Mouse (Mus musculus) kidney, embryonic 14.5 days (tissue): ENCODE results near the gene Zfp961. TPM values are rescaled to one million over a fixed set of nuclear protein-coding genes. Genes with fewer than 3 reads are reported as not detected.
"Not testable (repeated sequence)": the region's sequence is repeated elsewhere in the genome, so short reads cannot be mapped to it uniquely, and the experiment has no call there.

Experiments
- ATAC-seq: fragments of 200-750 bp; cut with Nextera tagmentation; 2 replicates; pipeline ENCODE4 v1.8.0; 2017; ENCODE audit warnings: moderate number of reproducible peaks, mild to moderate bottlenecking, moderate TSS enrichment, moderate library complexity; ENCODE audit not compliant: low FRiP score, low TSS enrichment
- H3K27ac ChIP-seq: fragments of 300-500 bp; sonication (generic); 2 replicates; pipeline ENCODE4 v1.5.1; 2014; ENCODE audit warnings: low read depth, mild to moderate bottlenecking, low read length, moderate library complexity, mixed read lengths
- H3K27me3 ChIP-seq: fragments of 300-500 bp; sonication (generic); 2 replicates; pipeline ENCODE4 v1.6.1; 2014; ENCODE audit warnings: mild to moderate bottlenecking, low read length; ENCODE audit not compliant: control insufficient read depth, insufficient read depth
- H3K36me3 ChIP-seq: fragments of 300-500 bp; sonication (generic); 2 replicates; pipeline ENCODE4 v1.6.1; 2014; ENCODE audit warnings: low read length, mixed read lengths; ENCODE audit not compliant: control insufficient read depth, insufficient read depth
- H3K4me1 ChIP-seq: fragments of 300-500 bp; sonication (generic); 2 replicates; pipeline ENCODE4 v1.6.1; 2014; ENCODE audit warnings: low read length, mixed read lengths; ENCODE audit not compliant: control insufficient read depth, insufficient read depth
- H3K4me2 ChIP-seq: fragments of 300-500 bp; sonication (generic); replicated peaks from 2 replicates; pipeline ENCODE4 v1.6.1; 2014; ENCODE audit warnings: low read depth, mild to moderate bottlenecking, low read length
- H3K4me3 ChIP-seq: fragments of 300-500 bp; sonication (generic); 2 replicates; pipeline ENCODE4 v1.5.1; 2014; ENCODE audit warnings: mild to moderate bottlenecking, low read length
- H3K9ac ChIP-seq: fragments of 300-500 bp; sonication (generic); 2 replicates; pipeline ENCODE4 v1.6.1; 2014; ENCODE audit warnings: low read depth, mild to moderate bottlenecking, low read length, moderate library complexity
- H3K9me3 ChIP-seq: fragments of 300-500 bp; sonication (generic); 2 replicates; pipeline ENCODE4 v1.6.1; 2016; ENCODE audit warnings: low read length; ENCODE audit not compliant: control insufficient read depth
- WGBS: fragments of 180-500 bp; shearing (Covaris S2); extraction: QIAGEN DNeasy Blood & Tissue Kit; methylation state at CpG from one replicate; pipeline ENCODE4 v1.1.7; 2014; 5-methylcytosine and 5-hydroxymethylcytosine counted together
- polyA plus RNA-seq: library from polyadenylated mRNA; unstranded; fragments of >200 nt; fragmentation: Nextera tagmentation; extraction: Ambion mirVana; gene quantifications from 2 replicates; pipeline ENCODE4 v1.2.1, GENCODE M21; 2014

The Zfp961 gene
- polyA plus RNA-seq, 1 experiment from 2014 or later: 32.4 TPM

DNA sequence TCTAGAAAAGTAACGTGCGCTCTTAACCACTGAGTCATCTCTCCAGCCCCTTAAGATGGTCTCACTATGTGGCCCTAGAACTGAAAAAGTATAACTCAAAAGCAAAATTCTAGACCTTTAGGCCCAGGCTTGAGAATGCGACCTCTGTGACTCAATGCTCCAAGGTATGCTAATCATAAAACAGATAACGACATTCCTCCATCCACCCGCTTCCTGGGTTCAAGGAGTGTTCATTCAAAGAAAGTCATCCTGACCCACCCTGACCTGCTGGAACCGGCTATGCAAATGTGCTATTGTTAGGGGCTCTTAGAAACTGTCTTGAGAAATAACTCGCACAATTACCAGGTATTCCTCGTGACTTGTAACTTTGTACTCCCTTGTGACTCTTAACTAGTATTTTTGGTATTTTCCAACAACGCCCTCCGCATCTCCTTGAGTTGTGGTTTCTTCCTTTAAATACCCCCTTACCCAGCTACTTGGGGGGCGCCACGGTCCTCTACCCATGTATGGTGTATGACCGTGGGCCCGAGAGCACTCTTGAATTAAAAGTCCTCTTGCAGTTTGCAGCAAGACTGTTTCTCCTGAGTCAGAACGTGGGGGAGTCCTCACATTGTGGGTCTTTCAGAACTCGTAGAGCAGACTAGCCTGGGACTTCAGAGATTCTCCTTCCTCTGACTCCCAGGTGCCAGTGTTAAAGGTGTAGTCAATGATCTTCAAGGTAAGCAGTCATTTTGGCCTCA, 2.3 kb downstream of the Zfp961 start:
- not testable (repeated sequence) for H3K4me1 ChIP-seq, H3K9ac ChIP-seq, ATAC-seq, H3K27me3 ChIP-seq, H3K36me3 ChIP-seq, H3K4me2 ChIP-seq, H3K4me3 ChIP-seq, H3K27ac ChIP-seq
- peaks cover 13% of the 10 kb centered on the region for H3K9me3 ChIP-seq
- WGBS: 95% methylated on average over 16 of the region's 16 CpGs

GRCm38 (mm10) chr8:71954666-71955065, 3.8 kb downstream of the Zfp961 start:
- ATAC-seq: no peak

DNA sequence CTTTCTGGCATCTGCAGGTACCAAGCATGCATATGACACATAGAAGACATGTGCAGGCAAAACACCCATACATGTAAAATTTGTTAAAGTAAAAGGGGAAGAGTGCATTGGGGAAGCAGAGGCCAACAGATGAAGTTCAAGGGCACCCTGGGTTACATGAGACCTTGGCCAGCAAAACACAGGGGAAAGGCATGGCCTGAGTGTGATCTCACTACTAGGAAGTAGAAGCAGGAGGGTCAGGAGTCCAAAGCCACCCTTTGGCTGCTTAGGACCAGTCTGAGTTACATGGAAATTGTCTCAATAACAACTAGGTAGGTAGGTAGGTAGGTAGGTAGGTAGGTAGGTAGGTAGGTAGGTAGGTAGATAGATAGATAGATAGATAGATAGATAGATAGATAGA, 9.6 kb downstream of the Zfp961 start:
- peaks cover 4% of the 10 kb centered on the region; the same call in 1 of the 2 replicates for H3K36me3 ChIP-seq
- ATAC-seq: no peak
- H3K9ac ChIP-seq: no peak overlapping the region

More at GRCm38 (mm10) chr8:71954666-71955065, 3.8 kb downstream of the Zfp961 start:
- H3K27ac ChIP-seq: no peak overlapping the region
- 98% methylated on average over 9 of the region's 9 CpGs for WGBS
- H3K36me3 ChIP-seq: peaks cover 2% of the 10 kb centered on the region; the same call in 1 of the 2 replicates
- H3K9me3 ChIP-seq: peaks cover 13% of the 10 kb centered on the region
- H3K27me3 ChIP-seq: no peaks in the 10 kb centered on the region
- no peak overlapping the region for H3K4me2 ChIP-seq
- no peak overlapping the region for H3K9ac ChIP-seq
- 0 out of 2 replicates have a peak, but pooled peaks cover 4% of the 10 kb centered on the region for H3K4me1 ChIP-seq
- H3K4me3 ChIP-seq: no peak overlapping the region

GRCm38 (mm10) chr8:71961796-71962195, 11.0 kb downstream of the Zfp961 start:
- WGBS: 91% methylated on average over 5 of the region's 5 CpGs

More for the DNA sequence above, 9.6 kb downstream of the Zfp961 start:
- Histone ChIP-seq H3K27me3 (no peaks in the 10 kb centered on the region), H3K9me3 (no peaks in the 10 kb centered on the region; the same call in 1 of the 2 replicates), H3K4me1 (no peaks in the 10 kb centered on the region), H3K4me3 (no peak overlapping the region), H3K27ac (no peak overlapping the region), H3K4me2 (no peak overlapping the region)

GRCm38 (mm10) chr8:71964051-71964450, 13.2 kb downstream of the Zfp961 start:
- Histone ChIP-seq H3K9ac (no peak overlapping the region), H3K9me3 (peaks cover 9% of the 10 kb centered on the region; the same call in 1 of the 2 replicates), H3K4me1 (no peaks in the 10 kb centered on the region), H3K27ac (no peak overlapping the region), H3K4me2 (no peak overlapping the region), H3K4me3 (no peak overlapping the region), H3K27me3 (no peaks in the 10 kb centered on the region), H3K36me3 (peaks cover 38% of the 10 kb centered on the region)
- ATAC-seq: no peak
- 83% methylated on average over 3 of the region's 3 CpGs for WGBS

More at GRCm38 (mm10) chr8:71961796-71962195, 11.0 kb downstream of the Zfp961 start:
- peaks cover 17% of the 10 kb centered on the region for H3K36me3 ChIP-seq
- H3K27me3 ChIP-seq: no peaks in the 10 kb centered on the region
- H3K4me3 ChIP-seq: no peak overlapping the region
- ATAC-seq: no peak
- H3K27ac ChIP-seq: no peak overlapping the region
- H3K9me3 ChIP-seq: peaks cover 7% of the 10 kb centered on the region; the same call in 1 of the 2 replicates
- H3K4me1 ChIP-seq: no peaks in the 10 kb centered on the region
- H3K9ac ChIP-seq: no peak overlapping the region
- H3K4me2 ChIP-seq: no peak overlapping the region

GRCm38 (mm10) chr8:71965166-71965565, 14.3 kb downstream of the Zfp961 start:
- H3K4me3 ChIP-seq: no peak overlapping the region
- ATAC-seq: no peak
- H3K4me2 ChIP-seq: no peak overlapping the region
- H3K9me3 ChIP-seq: peaks cover 9% of the 10 kb centered on the region; the same call in 1 of the 2 replicates
- no peak overlapping the region for H3K9ac ChIP-seq
- WGBS: 98% methylated on average over 2 of the region's 2 CpGs
- no peaks in the 10 kb centered on the region for H3K27me3 ChIP-seq
- no peaks in the 10 kb centered on the region for H3K4me1 ChIP-seq
- H3K36me3 ChIP-seq: peaks cover 44% of the 10 kb centered on the region
- no peak overlapping the region for H3K27ac ChIP-seq

DNA sequence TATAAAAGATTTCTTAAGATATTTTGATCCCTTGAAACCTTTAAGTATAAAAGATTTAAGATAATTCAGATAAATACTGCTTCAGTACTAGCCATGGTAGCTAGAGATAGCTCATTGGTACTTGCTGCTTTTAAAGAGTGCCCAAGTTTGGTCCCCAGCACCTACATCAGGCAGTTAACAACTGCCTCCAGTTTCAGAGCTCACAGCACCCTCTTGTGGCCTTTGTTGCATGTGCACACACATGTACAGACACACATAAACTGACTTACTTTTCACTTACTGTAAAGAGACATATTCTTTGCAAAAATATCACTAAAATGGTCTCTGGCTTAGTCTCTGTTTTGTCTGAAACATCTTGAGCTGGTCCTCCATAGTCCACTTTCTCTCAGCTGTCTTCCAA, 15.6 kb downstream of the Zfp961 start:
- Histone ChIP-seq H3K9me3 (peaks cover 9% of the 10 kb centered on the region; the same call in 1 of the 2 replicates), H3K9ac (no peak overlapping the region), H3K4me2 (no peak overlapping the region), H3K27me3 (no peaks in the 10 kb centered on the region), H3K4me1 (no peaks in the 10 kb centered on the region), H3K27ac (no peak overlapping the region), H3K36me3 (peaks cover 44% of the 10 kb centered on the region), H3K4me3 (no peak overlapping the region)
- ATAC-seq: no peak

DNA sequence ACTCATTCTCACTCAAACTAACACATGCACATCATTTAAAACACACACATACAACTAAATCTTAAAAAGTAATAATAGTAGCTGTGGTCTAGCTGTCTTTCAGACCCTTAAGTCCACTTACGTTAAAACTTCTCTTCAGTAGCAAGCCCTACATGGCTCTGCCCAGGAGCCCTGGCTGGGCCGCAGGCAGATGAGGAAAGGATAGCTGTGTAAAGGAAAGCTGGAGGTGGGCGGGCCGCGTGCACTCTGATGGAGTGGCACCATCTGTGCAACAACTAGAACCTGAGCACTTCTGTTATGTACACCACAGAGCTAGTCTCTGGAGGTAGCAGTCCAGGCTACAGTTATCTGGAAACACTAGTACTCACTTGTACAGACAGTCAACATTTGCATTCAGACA, 16.4 kb downstream of the Zfp961 start:
- Histone ChIP-seq H3K27ac (no peak overlapping the region), H3K4me3 (no peak overlapping the region), H3K36me3 (peaks cover 44% of the 10 kb centered on the region), H3K9ac (no peak overlapping the region), H3K9me3 (peaks cover 9% of the 10 kb centered on the region; the same call in 1 of the 2 replicates), H3K4me1 (no peaks in the 10 kb centered on the region), H3K4me2 (no peak overlapping the region), H3K27me3 (no peaks in the 10 kb centered on the region)
- WGBS: 96% methylated on average over 5 of the region's 5 CpGs
- ATAC-seq: no peak

DNA sequence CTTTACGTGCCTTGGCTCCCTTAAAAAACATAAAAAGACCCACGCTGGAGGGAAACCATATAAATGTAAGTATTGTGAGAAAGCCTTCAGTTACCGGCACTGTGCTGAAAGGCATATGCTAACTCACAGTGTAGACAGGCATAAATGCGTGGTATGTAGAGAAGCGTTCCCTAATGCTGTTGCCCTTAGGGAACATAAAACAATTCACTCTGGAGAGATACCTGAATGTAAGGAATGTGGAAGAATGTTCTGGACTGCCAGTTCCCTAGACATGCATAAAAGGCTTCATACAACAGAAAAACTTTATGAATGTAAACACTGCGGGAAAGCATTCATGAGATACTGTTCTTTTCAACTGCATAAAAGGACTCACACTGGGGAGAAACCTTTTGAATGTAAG, 17.3 kb downstream of the Zfp961 start:
- no peak for ATAC-seq
- Histone ChIP-seq H3K4me2 (no peak overlapping the region), H3K4me1 (no peaks in the 10 kb centered on the region), H3K27me3 (no peaks in the 10 kb centered on the region), H3K4me3 (no peak overlapping the region), H3K9ac (no peak overlapping the region), H3K27ac (no peak overlapping the region), H3K36me3 (peaks cover 44% of the 10 kb centered on the region), H3K9me3 (peaks cover 9% of the 10 kb centered on the region; the same call in 1 of the 2 replicates)
- WGBS: 96% methylated on average over 6 of the region's 6 CpGs
